Mouse (Mus musculus): ENCODE data around the gene Bpifa2. TPM values are rescaled to one million over a fixed set of nuclear protein-coding genes. Genes with fewer than 3 reads are reported as not detected.
"Not testable (repeated sequence)": the region's sequence is repeated elsewhere in the genome, so short reads cannot be mapped to it uniquely, and the experiment has no call there.

Bpifa2 gene
- polyA plus RNA-seq, 1 experiment from 2014 or later, result not detected

DNA sequence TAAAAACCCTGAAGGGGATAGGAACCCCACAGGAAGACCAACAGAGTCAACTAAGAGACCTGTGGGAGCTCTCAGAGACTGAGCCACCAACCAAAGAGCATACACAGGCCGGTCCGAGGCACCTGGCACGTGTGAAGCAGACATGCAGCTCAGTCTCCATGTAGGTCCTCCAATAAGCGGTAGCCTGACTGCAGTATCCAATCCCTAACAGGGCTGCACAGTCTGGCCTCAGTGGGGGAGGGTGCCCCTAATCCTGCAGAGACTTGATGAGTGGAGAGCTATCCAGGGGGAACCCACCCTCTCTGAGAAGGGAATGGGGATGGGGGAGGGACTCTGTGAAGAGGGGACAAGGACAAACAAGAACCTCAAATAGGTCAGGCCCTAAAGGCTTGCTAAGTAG lies 2.3 kb upstream of the Bpifa2 start:
- no peaks in the 10 kb centered on the region for H3K27me3 ChIP-seq (ENCODE audit: control insufficient read depth, insufficient read depth, low read depth, low read length)
- H3K4me3 ChIP-seq (ENCODE audit: low read length), result no peak overlapping the region
- no peaks in the 10 kb centered on the region for H3K36me3 ChIP-seq (ENCODE audit: control insufficient read depth, insufficient read depth, low read length)
- H3K9me3 ChIP-seq (ENCODE audit: control insufficient read depth, low read length), result no peaks in the 10 kb centered on the region
- no peaks in the 10 kb centered on the region for H3K4me1 ChIP-seq (replicated peaks; ENCODE audit: control insufficient read depth, insufficient read depth, low read length)
- no peak for ATAC-seq (ENCODE audit: low read depth)
- no peak overlapping the region for H3K27ac ChIP-seq (ENCODE audit: low read length)
- no peak overlapping the region for H3K4me2 ChIP-seq (ENCODE audit: low read depth, low read length)
- no peak overlapping the region for H3K9ac ChIP-seq (ENCODE audit: low read length)
- whole genome bisulfite sequencing, result 70% methylated on average over 4 of the region's 4 CpGs

DNA sequence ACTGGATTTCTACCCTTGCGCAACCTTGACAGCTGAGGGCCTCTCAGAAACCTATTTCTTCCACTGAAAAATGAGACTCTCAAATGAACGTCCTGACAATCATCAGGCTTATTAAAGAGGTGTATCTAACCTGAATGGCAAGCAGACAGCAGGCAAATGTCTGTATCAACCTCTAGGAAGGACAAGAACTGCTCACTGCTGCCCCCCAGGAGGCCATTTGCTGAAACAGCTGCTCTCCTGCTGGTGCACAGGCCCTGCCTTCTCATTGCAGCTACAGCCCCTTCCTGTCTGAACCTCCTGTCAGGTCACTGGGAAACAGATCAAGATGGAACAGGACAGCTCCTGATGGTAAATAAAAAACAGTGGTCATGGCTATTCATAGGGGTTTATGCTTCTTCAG lies 1.7 kb upstream of the Bpifa2 start:
- 86% methylated on average over 2 of the region's 2 CpGs for WGBS
- H3K4me3 ChIP-seq (ENCODE audit: low read length), result no peak overlapping the region
- H3K4me1 ChIP-seq (replicated peaks; ENCODE audit: control insufficient read depth, insufficient read depth, low read length), result no peaks in the 10 kb centered on the region
- no peak overlapping the region for H3K9ac ChIP-seq (ENCODE audit: low read length)
- no peak overlapping the region for H3K27ac ChIP-seq (ENCODE audit: low read length)
- ATAC-seq (ENCODE audit: low read depth), result no peak
- H3K27me3 ChIP-seq (ENCODE audit: control insufficient read depth, insufficient read depth, low read depth, low read length), result no peaks in the 10 kb centered on the region
- no peaks in the 10 kb centered on the region for H3K36me3 ChIP-seq (ENCODE audit: control insufficient read depth, insufficient read depth, low read length)
- no peak overlapping the region for H3K4me2 ChIP-seq (ENCODE audit: low read depth, low read length)
- no peaks in the 10 kb centered on the region for H3K9me3 ChIP-seq (ENCODE audit: control insufficient read depth, low read length)

DNA sequence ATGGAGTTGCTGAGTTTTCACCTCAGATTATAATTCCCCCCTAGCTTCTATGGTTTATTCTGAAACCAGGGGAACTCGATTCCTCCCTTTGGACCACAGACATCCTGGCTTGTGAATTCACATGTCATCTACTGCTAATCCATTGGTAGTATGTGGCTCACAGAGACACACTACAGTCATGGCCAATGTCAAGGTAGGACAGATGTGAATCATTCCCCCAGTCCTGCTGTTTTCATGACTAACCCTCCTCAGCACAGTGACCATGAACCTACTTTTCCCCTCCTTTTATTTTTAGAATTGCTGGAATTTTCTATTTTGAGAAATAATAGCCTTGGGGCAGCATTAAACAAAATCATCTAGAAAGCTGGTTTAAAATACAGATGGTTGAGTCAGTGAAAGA lies 684 bp upstream of the Bpifa2 start:
- H3K4me1 ChIP-seq (replicated peaks; ENCODE audit: control insufficient read depth, insufficient read depth, low read length), result no peaks in the 10 kb centered on the region
- WGBS, result 68% methylated on average over 1 of the region's 1 CpGs
- H3K4me2 ChIP-seq (ENCODE audit: low read depth, low read length), result no peak overlapping the region
- no peaks in the 10 kb centered on the region for H3K36me3 ChIP-seq (ENCODE audit: control insufficient read depth, insufficient read depth, low read length)
- H3K4me3 ChIP-seq (ENCODE audit: low read length), result no peak overlapping the region
- no peak overlapping the region for H3K9ac ChIP-seq (ENCODE audit: low read length)
- H3K27ac ChIP-seq (ENCODE audit: low read length), result no peak overlapping the region
- no peak for ATAC-seq (ENCODE audit: low read depth)
- no peaks in the 10 kb centered on the region for H3K9me3 ChIP-seq (ENCODE audit: control insufficient read depth, low read length)
- no peaks in the 10 kb centered on the region for H3K27me3 ChIP-seq (ENCODE audit: control insufficient read depth, insufficient read depth, low read depth, low read length)

DNA sequence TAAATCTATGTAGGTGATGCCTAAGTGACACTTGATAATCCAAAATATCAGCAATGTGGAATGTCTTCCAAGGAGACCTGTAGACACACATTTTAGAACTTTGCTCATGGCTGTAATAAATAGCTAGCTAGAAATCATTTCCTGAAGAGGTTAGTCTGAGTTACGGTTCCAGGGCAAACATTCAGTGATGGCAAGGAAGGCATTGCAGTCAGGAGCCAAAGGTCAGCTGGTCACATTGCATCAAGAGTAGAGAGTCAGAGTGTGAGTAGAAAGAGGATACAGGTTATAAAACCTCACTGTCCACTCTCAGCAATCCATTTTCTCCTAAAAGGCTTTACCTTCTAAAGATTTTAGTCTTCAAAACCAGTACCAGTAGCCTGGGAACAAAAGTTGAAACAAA lies 9.9 kb downstream of the Bpifa2 start:
- 52% methylated on average over 1 of the region's 1 CpGs for WGBS
- no peak overlapping the region for H3K27ac ChIP-seq (ENCODE audit: low read length)
- H3K36me3 ChIP-seq (ENCODE audit: control insufficient read depth, insufficient read depth, low read length), result no peaks in the 10 kb centered on the region
- H3K9me3 ChIP-seq (ENCODE audit: control insufficient read depth, low read length), result no peaks in the 10 kb centered on the region
- H3K4me3 ChIP-seq (ENCODE audit: low read length), result no peak overlapping the region
- no peak for ATAC-seq (ENCODE audit: low read depth)
- no peaks in the 10 kb centered on the region for H3K4me1 ChIP-seq (replicated peaks; ENCODE audit: control insufficient read depth, insufficient read depth, low read length)
- no peak overlapping the region for H3K9ac ChIP-seq (ENCODE audit: low read length)
- H3K4me2 ChIP-seq (ENCODE audit: low read depth, low read length), result no peak overlapping the region
- H3K27me3 ChIP-seq (ENCODE audit: control insufficient read depth, insufficient read depth, low read depth, low read length), result no peaks in the 10 kb centered on the region

DNA sequence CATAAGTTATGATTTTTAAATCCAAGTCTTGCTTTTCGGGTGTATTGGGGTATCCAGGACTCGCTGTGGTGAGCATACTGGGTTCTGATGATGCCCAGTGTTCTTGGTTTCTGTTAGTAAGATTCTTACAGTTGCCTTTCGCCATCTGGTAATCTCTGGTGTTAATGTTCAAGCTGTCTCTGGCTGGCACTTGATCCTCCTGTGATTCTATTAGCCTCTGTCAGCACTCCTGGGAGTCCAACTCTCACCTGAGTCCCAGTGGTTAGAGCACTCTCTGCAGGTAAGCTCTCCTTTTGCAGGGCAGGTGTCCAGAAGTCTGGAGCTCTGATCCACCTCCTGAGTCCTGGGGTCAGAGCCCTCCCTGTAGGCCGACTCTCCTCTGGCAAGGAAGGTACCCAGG lies 16.6 kb downstream of the Bpifa2 start:
- not testable (repeated sequence) for H3K4me1 ChIP-seq (replicated peaks; ENCODE audit: control insufficient read depth, insufficient read depth, low read length); H3K27ac ChIP-seq (ENCODE audit: low read length); ATAC-seq (ENCODE audit: low read depth); H3K9me3 ChIP-seq (ENCODE audit: control insufficient read depth, low read length); H3K9ac ChIP-seq (ENCODE audit: low read length); H3K27me3 ChIP-seq (ENCODE audit: control insufficient read depth, insufficient read depth, low read depth, low read length); H3K4me3 ChIP-seq (ENCODE audit: low read length); H3K36me3 ChIP-seq (ENCODE audit: control insufficient read depth, insufficient read depth, low read length); H3K4me2 ChIP-seq (ENCODE audit: low read depth, low read length)
- 79% methylated on average over 4 of the region's 4 CpGs for WGBS

DNA sequence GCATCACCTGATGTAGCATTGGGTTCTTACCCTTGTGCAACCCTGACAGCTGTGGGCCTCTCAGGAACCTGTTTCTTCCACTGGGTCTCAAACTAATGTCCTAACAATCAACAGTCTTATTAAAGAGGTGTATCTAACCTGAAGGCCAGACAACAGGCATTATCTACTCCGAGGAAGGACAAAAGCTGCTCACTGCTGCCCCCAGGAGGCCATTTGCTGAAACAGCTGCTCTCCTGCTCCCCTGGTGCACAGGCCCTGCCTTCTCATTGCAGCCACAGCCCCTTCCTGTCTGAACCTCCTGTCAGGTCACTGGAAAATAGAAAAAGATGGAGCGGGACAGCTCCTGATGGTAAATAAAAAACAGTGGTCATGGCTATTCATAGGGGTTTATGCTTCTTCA lies 30.9 kb downstream of the Bpifa2 start:
- Histone ChIP-seq H3K9me3 (ENCODE audit: control insufficient read depth, low read length) (no peaks in the 10 kb centered on the region), H3K4me1 (replicated peaks; ENCODE audit: control insufficient read depth, insufficient read depth, low read length) (no peaks in the 10 kb centered on the region), H3K9ac (ENCODE audit: low read length) (no peak overlapping the region), H3K36me3 (ENCODE audit: control insufficient read depth, insufficient read depth, low read length) (no peaks in the 10 kb centered on the region), H3K4me3 (ENCODE audit: low read length) (no peak overlapping the region), H3K27me3 (ENCODE audit: control insufficient read depth, insufficient read depth, low read depth, low read length) (no peaks in the 10 kb centered on the region), H3K27ac (ENCODE audit: low read length) (no peak overlapping the region), H3K4me2 (ENCODE audit: low read depth, low read length) (no peak overlapping the region)
- ATAC-seq (ENCODE audit: low read depth), result no peak
- 44% methylated on average over 2 of the region's 2 CpGs for WGBS

DNA sequence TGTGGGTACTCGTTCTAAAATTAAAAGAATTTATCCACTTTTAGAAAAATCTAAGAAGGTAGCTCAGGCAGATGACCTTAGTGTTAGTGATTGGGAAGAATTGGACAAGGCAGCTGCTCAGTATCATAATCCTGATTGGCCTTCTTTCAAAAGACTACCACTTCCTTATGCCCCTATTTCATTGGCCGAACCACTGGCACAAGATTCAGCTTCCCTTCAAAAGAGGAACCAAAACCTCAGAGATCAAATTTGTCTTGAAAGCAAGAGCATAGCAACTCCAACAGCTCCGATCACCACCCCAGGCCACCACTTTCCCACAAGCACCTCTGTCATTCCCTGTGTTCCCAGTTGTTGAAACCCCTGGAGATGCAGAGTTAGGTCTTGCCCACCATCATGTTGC lies 36.7 kb downstream of the Bpifa2 start:
- ATAC-seq (ENCODE audit: low read depth), result no peak
- Histone ChIP-seq H3K4me3 (ENCODE audit: low read length) (no peak overlapping the region), H3K36me3 (ENCODE audit: control insufficient read depth, insufficient read depth, low read length) (no peaks in the 10 kb centered on the region), H3K4me1 (replicated peaks; ENCODE audit: control insufficient read depth, insufficient read depth, low read length) (no peaks in the 10 kb centered on the region), H3K9me3 (ENCODE audit: control insufficient read depth, low read length) (no peaks in the 10 kb centered on the region), H3K27me3 (ENCODE audit: control insufficient read depth, insufficient read depth, low read depth, low read length) (no peaks in the 10 kb centered on the region), H3K9ac (ENCODE audit: low read length) (no peak overlapping the region), H3K27ac (ENCODE audit: low read length) (no peak overlapping the region), H3K4me2 (ENCODE audit: low read depth, low read length) (no peak overlapping the region)
- 76% methylated on average over 3 of the region's 3 CpGs for WGBS

DNA sequence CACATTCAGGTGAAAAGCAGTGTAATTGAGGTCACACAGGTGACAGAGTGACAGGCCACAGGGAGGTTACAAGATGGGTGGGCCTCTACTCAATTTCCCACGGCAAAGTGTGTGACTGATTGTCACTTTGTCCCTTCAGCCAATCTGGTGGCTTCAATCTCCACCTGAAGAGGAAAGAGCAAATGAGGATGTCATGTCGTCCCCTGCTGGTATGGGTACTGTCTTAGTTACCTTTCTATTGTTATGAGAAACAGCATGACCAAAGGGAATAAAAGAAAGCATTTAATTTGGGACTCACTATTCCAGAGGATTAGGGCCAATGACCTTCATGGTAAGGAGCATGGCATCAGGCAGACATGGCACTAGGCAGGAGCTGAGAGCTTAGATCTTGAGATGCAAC lies 50.6 kb downstream of the Bpifa2 start:
- Histone ChIP-seq H3K27me3 (ENCODE audit: control insufficient read depth, insufficient read depth, low read depth, low read length) (no peaks in the 10 kb centered on the region), H3K9ac (ENCODE audit: low read length) (no peak overlapping the region), H3K27ac (ENCODE audit: low read length) (no peak overlapping the region), H3K36me3 (ENCODE audit: control insufficient read depth, insufficient read depth, low read length) (no peaks in the 10 kb centered on the region), H3K4me1 (replicated peaks; ENCODE audit: control insufficient read depth, insufficient read depth, low read length) (no peaks in the 10 kb centered on the region), H3K4me2 (ENCODE audit: low read depth, low read length) (no peak overlapping the region), H3K9me3 (ENCODE audit: control insufficient read depth, low read length) (no peaks in the 10 kb centered on the region), H3K4me3 (ENCODE audit: low read length) (no peak overlapping the region)
- WGBS, result 37% methylated on average over 2 of the region's 2 CpGs
- no peak for ATAC-seq (ENCODE audit: low read depth)

Other genes starting within 250 kb of the Bpifa2 start
- gene Efcab8, start 228.3 kb upstream of the Bpifa2 start, polyA plus RNA-seq (2015; fragmentation: Nextera tagmentation; extraction: Ambion mirVana), result not detected in 2 replicates
- not detected in 2 replicates for gene Sun5, start 137.2 kb upstream of the Bpifa2 start, polyA plus RNA-seq (2015; fragmentation: Nextera tagmentation; extraction: Ambion mirVana)
- gene Bpifb2, start 133.2 kb upstream of the Bpifa2 start, polyA plus RNA-seq (2015; fragmentation: Nextera tagmentation; extraction: Ambion mirVana), result not detected in 2 replicates
- gene Bpifb6, start 107.9 kb upstream of the Bpifa2 start, polyA plus RNA-seq (2015; fragmentation: Nextera tagmentation; extraction: Ambion mirVana), result not detected in 2 replicates
- not detected in 2 replicates for gene Bpifb3, start 90.0 kb upstream of the Bpifa2 start, polyA plus RNA-seq (2015; fragmentation: Nextera tagmentation; extraction: Ambion mirVana)
- not detected in 2 replicates for gene Bpifb4, start 70.1 kb upstream of the Bpifa2 start, polyA plus RNA-seq (2015; fragmentation: Nextera tagmentation; extraction: Ambion mirVana)
- gene Bpifa6, start 33.3 kb upstream of the Bpifa2 start, polyA plus RNA-seq (2015; fragmentation: Nextera tagmentation; extraction: Ambion mirVana), result not detected in 2 replicates
- gene Bpifa3, start 122.1 kb downstream of the Bpifa2 start, polyA plus RNA-seq (2015; fragmentation: Nextera tagmentation; extraction: Ambion mirVana), result not detected in 2 replicates
- gene Bpifa1, start 134.6 kb downstream of the Bpifa2 start, polyA plus RNA-seq (2015; fragmentation: Nextera tagmentation; extraction: Ambion mirVana), result 1.8 and 16.3 TPM in 2 replicates
- not detected in 2 replicates for gene Bpifa5, start 154.3 kb downstream of the Bpifa2 start, polyA plus RNA-seq (2015; fragmentation: Nextera tagmentation; extraction: Ambion mirVana)
- gene Bpifb1, start 182.6 kb downstream of the Bpifa2 start, polyA plus RNA-seq (2015; fragmentation: Nextera tagmentation; extraction: Ambion mirVana), result 1.5 and 1.8 TPM in 2 replicates
- 2.3 and 2.4 TPM in 2 replicates for gene Bpifb5, start 215.5 kb downstream of the Bpifa2 start, polyA plus RNA-seq (2015; fragmentation: Nextera tagmentation; extraction: Ambion mirVana)
- gene Bpifb9a, start 249.6 kb downstream of the Bpifa2 start, polyA plus RNA-seq (2015; fragmentation: Nextera tagmentation; extraction: Ambion mirVana), result not detected in 2 replicates